Mouse (Mus musculus) gastrocnemius, postnatal 25 days (tissue): ENCODE results near the gene Pon1. TPM values are rescaled to one million over a fixed set of nuclear protein-coding genes. Genes with fewer than 3 reads are reported as not detected.
"Not testable (repeated sequence)": the region's sequence is repeated elsewhere in the genome, so short reads cannot be mapped to it uniquely, and the experiment has no call there.

Source experiments
- DNase-seq: peaks from one replicate; pipeline ENCODE4 v3.0.0; 2022
- long read RNA-seq, 2 experiments: library from polyadenylated mRNA; stranded (forward); transcript quantifications; one replicate each; pipeline ENCODE4 v2.0.0; 2021
- total RNA-seq, 2 experiments: library from RNA; stranded (reverse); gene quantifications; 1 replicate in 1 of 2; 2 replicates in 1 of 2; pipeline ENCODE4 v1.2.3; 2021

Pon1 gene
- under 1 TPM in 1 of 2 experiments, not detected in 1; 0.29 TPM for total RNA-seq
- long read RNA-seq, experiment 1 = 0 reads
- long read RNA-seq, experiment 2 = 0 reads

GRCm38 (mm10) chr6:5193693-5194092 lies at the start of gene Pon1:
Pon1 (minus strand) TSS chr6:5193946.
- no peak for DNase-seq

DNA sequence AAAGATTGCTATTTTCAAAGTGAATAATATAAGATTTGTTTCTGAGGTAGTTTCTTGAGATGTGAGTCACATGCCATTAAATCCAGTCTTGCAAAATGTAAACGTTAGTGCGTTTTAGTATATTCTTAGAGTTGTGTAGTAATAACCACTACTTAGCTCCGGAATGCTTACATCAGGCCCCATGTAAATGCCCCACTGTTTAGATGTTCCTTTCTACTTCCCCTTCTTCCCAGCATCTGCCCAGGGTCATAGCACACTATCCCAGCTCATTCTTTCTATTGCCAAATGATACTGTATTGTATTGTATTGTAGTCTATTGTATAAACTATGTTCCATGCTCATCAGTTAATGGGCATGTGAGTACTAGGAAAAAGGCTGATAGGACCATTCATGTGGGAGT lies 45.1 kb upstream of the Pon1 start:
- DNase-seq = no peak

GRCm38 (mm10) chr6:5237510-5237909 lies 43.8 kb upstream of the Pon1 start:
- no peak for DNase-seq

- no peak for DNase-seq
These were observed 43.2 kb upstream of the Pon1 start for GRCm38 (mm10) chr6:5236843-5237371.

- DNase-seq = no peak
These were observed 40.8 kb upstream of the Pon1 start for GRCm38 (mm10) chr6:5234563-5234962.

DNA sequence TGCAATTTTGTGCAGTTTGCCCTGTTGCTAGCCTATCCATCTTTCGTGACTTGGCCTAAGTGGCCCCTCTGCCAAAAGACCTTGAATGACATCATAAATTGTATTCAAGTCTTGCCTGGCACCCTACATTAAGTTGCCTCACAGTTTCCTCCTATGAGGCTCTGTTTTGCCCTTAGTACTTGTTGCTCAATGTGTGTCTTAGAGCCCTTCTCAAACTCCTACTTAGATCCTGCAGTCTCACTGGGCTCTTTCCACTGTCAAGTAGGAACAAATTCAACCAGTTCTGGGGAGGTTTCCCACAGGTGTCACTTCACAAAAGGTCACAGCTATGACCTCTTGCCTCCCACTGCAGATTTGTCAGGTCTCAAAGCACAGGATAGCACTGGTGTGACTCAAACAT lies 40.1 kb upstream of the Pon1 start:
- no peak for DNase-seq

DNA sequence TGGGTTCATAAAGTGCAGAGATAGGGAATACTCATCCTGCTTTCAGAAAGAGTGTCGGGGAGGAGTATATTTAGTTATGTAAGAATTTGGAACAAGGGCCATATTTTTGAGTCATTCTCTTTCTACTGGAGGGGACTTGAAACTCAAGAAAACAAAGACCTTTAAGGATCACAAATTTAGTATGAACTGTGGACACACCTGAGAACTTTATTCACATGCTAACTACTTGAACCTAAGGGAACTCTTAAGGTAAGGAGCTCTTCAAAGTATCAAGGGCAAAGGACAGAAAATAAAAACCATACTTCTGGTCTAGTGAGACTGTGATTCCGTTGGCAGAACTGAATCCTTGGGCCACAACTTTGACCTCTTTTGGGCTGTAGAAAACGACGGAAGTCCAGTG lies 38.3 kb upstream of the Pon1 start:
- no peak for DNase-seq

DNA sequence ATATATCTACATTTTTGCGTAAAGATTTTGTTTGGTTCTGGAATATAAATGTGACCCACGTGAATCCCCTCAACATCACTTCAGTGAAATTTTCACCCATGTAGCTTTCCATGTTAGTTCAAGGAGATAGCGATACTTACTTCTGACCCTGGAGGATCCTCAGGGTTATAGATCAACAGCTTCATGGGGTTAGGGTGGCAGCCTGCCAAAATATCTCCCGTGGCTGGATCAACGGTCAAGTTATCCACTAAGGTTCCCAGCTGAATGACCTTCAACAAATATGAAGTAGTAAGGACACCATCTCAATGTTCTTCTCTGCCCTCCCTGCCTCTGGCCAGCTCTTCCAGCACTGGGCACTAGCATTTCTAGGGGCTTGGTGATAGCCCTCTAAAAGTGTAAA lies 36.5 kb upstream of the Pon1 start:
- no peak for DNase-seq

DNA sequence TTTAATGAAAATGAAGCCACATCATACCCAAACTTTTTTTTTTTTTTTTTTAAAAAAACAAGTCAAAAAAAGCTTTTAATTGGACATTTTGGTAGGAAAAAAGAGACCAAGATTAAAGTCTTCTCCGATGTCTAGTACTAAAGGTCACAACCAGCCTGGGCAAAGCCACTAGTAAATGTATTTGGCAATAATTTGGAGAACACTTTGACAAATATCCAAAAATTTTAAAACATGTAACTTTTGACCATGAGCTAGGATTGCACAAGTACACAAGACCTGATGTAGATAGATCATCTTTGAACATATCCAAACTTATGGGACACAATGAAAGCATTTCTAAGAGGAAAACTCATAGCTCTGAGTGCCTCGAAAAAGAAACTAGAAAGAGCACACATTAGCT lies 29.8 kb upstream of the Pon1 start:
- DNase-seq = not testable (repeated sequence)

DNA sequence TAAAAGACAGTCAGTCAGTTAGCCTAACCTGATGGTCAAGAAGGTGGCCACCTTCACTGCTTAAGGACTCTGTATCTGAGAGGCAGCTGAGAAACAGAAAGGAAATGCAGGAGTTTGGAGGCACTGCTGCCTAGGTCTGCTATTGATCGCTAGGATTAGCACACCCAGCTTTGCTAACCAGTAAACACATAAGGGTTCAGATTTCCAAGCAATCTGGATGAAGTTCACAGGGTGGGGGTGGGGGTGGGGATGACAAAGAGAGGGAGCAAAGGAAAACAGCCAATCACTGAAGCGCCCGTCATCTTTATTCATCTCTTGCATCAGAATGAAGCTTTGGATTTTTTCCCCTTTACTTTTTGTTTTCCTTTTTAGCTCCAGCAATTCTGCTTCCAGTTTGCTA lies 28.3 kb upstream of the Pon1 start:
- no peak for DNase-seq

DNA sequence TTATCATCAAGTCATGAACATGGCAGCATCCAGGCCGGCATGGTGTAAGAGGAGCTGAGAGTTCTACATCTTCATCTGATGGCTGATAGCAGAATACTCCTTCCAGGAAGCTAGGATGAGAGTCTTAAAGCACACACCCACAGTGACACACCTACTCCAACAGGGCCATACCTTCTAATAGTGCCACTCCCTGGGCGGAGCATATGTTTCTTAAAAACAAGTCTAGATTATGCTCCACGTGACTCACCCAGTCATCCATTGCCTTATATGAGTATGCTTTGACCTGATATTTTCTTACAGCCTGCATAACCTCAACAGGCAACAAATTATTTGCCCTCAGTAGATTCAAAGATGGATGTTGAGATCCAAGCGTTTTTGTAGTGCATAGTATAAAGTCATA lies 24.4 kb upstream of the Pon1 start:
- DNase-seq = no peak

- no peak for DNase-seq
These were observed 14.1 kb upstream of the Pon1 start for GRCm38 (mm10) chr6:5207817-5208216.

GRCm38 (mm10) chr6:5199916-5200315 lies 6.2 kb upstream of the Pon1 start:
- no peak for DNase-seq

DNA sequence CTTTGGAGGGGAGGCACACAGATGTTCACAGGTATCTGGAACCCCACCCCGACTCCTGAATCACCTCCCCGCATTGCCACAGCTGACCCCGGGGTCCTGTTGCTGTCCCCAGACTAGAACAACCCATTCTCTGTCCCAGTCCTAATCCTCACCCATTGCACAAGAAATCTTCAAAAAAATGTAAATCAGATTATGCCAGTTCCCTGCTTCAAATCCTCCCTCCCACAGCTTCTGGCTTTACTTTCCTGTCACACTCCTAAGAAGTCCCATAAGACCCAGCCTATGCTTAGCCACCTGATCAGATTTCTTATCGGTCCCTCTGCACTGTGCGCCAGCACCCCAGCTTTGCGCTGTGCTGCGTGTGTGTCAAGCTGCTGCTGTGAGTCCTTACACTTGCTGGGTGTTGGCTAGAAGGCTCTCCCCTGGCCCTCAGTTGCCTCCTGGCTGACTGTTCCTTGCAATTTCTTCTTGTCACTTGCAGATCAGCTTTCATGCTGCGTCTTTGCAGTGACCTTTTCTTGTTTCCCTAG lies 5.7 kb upstream of the Pon1 start:
- DNase-seq = no peak

DNA sequence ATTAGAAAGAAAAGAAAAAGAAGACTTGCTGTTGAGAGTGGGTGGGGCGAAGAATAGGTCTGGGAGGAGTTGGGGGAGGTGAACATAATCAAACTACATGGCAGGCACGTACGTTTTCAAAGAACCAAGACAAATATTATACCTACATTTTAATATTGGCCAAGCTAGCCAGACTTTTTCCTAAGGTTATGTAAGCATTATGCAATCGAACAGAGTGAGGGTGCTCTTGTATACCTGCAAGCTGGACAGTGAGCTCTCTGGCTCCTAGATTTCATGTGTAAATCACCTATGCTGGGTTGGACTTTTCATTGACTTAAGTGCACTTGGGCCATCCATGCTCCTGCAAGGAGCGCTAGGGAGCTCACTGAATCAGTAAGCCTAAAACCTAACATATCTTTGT lies 4.8 kb upstream of the Pon1 start:
- DNase-seq = no peak

GRCm38 (mm10) chr6:5190761-5191160 lies 3.0 kb downstream of the Pon1 start:
- no peak for DNase-seq

DNA sequence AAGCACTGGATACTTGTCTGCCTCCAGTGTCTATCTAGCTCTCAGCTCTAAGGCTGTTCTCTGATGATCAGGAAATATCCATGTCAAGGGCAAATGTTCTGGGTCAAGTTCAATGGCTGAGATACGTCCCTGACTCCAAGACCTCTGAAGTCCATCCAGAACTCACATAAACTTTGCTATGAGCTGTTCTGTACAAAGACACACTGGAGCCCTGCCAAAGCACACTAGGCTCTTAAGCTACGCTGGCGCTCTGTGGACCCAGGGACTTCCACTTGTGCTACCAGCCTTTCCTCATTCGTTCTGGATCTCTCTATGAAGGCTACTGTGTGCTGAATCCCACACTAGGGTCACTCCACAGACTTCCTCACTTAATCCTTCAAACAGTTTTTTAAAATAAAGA lies 4.2 kb downstream of the Pon1 start:
- DNase-seq = no peak

GRCm38 (mm10) chr6:5188938-5189337 lies 4.8 kb downstream of the Pon1 start:
- DNase-seq = no peak

DNA sequence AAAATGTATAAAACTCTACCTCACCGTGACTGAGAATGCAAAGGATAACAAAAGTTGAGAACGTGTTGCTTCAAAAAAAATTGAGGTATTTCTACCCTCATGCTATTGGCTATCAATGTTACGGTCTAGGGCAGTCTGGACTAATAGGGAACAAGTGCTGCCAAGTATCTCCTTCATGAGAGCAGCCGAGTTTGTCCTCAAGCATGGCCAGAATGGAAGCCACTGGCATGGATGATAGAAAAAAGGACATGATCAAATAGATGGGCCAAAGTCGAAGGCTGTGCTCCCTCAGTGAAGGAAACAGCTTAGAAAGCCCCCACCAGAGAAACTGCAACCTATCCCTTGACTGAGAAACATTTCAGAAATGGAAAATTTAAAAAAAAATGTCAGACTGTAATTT lies 5.7 kb downstream of the Pon1 start:
- DNase-seq = no peak

- DNase-seq = no peak
These were observed 6.2 kb downstream of the Pon1 start for GRCm38 (mm10) chr6:5187586-5187985.

DNA sequence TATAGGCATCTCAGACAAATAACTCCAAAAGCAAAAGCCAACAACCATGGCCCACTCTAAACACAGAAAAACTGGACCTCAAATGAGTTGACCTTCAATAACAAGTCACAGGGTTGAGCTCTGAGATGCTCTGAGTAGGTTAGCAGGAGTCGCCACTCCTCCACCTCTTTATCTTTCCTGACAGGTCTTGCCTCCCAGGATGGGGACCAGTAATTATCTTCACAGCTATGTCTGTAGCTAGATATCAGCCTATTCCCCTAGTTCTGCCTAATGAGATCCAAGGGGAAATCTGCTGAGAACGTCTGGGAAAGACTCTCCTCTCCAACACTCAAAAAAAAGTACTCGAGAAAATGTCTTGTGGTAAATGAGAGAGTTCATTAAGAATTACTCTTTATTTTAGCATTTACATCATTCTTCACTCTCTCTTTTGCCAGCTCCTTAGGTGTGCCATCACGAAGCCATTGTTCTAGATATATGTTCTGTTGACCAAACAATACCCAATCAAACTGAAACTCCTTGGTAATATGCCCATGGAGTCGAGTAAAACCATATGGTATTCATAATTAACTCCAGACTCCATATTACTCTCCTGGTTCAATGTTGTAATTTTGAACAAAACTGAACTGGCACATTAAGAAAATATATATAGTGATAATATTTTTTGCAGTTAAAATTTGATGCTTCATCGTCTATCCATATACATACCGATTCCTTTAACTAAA lies 7.4 kb downstream of the Pon1 start:
- DNase-seq = no peak

- DNase-seq = no peak
These were observed 13.1 kb downstream of the Pon1 start for GRCm38 (mm10) chr6:5180645-5181044.

- DNase-seq = no peak
These were observed 14.6 kb downstream of the Pon1 start for GRCm38 (mm10) chr6:5179189-5179588.
